Mouse (Mus musculus) mature B cell (primary cell): ENCODE data around the gene 4930412O13Rik.

Source experiments
- in situ Hi-C: fragments of 300-500 bp; cut with MboI; formaldehyde crosslinking; loops from 2 replicates; pipeline ENCODE4 v1.14.3; 2019

The 4930412O13Rik gene

GRCm38 (mm10) chr2:9897846-9898245 is 16.8 kb downstream of the 4930412O13Rik start:
- in situ Hi-C loops = no loop called here

GRCm38 (mm10) chr2:9903854-9904560 is 23.0 kb downstream of the 4930412O13Rik start:
- in situ Hi-C loops = no loop called here

- in situ Hi-C loops = no loop called here
Measured at GRCm38 (mm10) chr2:9905995-9906394, 24.9 kb downstream of the 4930412O13Rik start.

- in situ Hi-C loops = no loop called here
Measured at GRCm38 (mm10) chr2:9917602-9918001, 36.5 kb downstream of the 4930412O13Rik start.

- in situ Hi-C loops = no loop called here
Measured at GRCm38 (mm10) chr2:9918691-9919471, 37.8 kb downstream of the 4930412O13Rik start.

GRCm38 (mm10) chr2:9926194-9926904 is 45.3 kb downstream of the 4930412O13Rik start:
- in situ Hi-C loops = no loop called here

GRCm38 (mm10) chr2:9926905-9927283 is 45.8 kb downstream of the 4930412O13Rik start:
- in situ Hi-C loops = no loop called here
